Mouse (Mus musculus) adrenal gland, adult (tissue): ENCODE data around the gene Micu1.
"Not testable (repeated sequence)": the region's sequence is repeated elsewhere in the genome, so short reads cannot be mapped to it uniquely, and the experiment has no call there.

Experiments
- DNase-seq, 2 experiments: peaks; one replicate each; pipeline ENCODE4 v3.0.0; 2022 to 2023; ENCODE audit warnings: low spot score in 1 of 2; ENCODE audit not compliant: inconsistent age in 2 of 2

Gene Micu1

DNA sequence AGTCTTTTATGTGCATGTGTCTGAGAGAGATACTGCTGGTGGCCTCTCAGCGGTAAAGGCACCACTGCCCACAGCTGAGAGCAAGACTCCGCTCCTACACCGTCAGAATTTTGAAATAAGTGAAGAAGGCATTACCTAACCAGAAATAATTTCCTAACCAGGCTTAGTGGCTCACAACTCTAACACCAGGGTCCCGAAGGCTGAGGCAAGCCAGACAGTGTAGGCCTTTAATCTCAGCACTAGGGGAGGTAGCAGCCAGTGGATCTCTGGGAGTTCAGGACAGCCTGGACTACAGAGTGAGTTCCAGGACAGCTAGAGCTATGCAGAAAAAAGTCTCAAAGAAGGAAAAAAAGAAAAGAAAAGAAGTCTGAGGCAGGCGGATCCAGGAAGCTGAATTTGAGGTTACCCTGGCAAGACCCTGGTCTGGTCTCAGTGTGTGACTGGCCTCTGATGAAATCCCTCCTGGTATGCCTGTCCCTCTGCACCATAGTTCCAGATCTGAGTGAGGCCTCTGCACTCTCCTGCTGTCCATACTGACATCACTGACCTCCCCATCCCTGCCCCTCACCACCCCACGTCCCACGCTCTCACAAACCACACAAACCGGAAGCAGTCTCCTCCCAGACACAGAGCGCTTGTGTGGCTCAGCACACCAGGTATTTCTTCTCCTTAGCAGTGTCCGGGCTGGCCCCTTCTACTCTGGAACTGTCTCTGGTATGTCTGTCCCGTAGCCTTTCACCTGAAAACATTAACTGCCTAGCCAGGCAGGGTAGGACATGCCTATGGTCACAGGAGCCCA, 146.0 kb downstream of the Micu1 start:
- DNase-seq, result no peak

DNA sequence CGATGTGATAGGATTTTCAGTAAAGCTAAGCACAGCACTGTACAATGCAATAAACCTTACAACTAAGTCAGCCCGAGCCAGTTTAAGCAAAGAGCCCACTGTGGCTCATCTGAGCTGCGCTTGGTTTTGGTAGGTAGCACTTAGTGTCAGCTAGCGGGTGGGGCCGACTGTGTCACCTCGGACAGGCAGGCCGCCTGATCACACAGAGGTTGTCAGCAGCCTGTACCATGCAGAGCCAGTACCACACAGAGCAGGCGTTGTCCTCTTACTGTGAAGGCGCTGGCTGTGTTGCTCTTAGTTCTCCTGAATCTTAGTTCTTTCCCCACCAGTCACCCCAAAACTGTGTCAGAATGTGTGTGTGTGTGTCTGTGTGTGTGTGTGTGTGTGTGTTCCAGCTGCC, 146.7 kb downstream of the Micu1 start:
- DNase-seq, result no peak

GRCm38 (mm10) chr10:59849371-59849770, 147.1 kb downstream of the Micu1 start:
- no peak for DNase-seq

- DNase-seq, result peak in 1 of 2 experiments; percentile 67
These were observed 154.9 kb downstream of the Micu1 start for GRCm38 (mm10) chr10:59857157-59857556.

DNA sequence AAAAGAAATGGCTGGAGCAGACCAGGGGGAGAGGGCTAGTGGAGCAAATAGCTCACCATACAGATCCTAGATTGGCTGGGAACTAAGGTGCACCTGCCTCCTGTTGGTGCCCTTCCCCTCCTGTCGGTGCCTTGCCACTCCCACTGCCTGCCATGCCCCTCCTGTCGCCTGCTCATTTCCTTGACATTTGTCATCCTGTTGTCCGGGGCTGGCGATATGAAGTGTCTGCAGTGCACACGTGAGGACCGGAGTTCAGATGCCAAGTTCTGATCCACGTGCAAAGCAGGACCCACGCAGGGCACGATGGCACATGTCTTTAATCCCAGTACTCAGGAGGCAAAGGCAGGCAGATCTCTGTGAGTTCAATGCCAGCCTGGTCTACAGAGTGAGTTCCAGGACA, 158.4 kb downstream of the Micu1 start:
- DNase-seq, result peak; percentile 51 to 67

DNA sequence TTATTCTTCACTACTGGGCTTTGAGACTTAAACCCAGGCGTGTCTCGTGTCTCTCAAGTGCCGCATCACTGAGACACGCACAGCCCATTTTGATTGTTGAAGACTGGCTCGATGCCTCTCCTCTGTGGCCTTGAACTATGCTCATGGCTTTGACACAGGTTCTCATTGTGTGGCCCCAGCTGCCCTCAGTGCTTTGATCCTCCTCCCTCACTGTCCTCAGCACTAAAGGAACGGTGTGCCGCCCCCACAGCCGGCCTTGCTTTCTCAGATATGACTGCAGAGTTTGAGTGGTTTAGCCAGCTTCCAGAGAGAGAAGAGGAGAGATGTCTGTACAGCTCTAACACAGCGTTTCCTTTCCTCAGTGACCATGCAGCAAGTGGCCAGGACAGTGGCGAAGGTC, 158.9 kb downstream of the Micu1 start:
- DNase-seq, result peak; percentile 56 to 76

DNA sequence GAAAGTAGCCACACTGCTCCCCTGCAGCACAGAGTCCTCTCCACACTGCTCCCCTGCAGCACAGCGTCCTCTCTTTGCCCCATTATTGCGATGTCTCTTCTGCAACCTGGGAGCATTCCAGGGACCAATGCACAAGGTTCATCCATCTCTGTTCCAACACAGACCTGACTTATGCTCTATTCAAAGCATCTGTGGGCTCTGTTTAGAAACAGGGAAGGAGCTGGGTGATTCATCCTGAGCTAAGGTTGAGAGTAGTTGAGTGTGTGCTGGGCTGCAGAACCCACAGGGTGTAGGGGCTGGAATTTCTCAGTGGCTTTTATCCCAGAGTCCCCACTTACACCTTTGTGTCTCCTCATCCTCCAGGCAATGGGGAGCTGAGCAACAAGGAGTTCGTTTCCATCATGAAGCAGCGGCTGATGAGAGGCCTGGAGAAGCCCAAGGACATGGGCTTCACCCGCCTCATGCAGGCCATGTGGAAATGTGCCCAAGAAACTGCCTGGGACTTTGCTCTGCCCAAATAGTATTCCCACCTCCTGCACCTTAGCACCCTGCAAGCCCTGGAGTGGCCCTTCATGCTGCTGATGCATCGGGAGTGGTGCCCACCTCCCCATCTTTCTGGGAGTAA, 160.7 kb downstream of the Micu1 start:
- DNase-seq, result peak in 1 of 2 experiments; percentile 75

DNA sequence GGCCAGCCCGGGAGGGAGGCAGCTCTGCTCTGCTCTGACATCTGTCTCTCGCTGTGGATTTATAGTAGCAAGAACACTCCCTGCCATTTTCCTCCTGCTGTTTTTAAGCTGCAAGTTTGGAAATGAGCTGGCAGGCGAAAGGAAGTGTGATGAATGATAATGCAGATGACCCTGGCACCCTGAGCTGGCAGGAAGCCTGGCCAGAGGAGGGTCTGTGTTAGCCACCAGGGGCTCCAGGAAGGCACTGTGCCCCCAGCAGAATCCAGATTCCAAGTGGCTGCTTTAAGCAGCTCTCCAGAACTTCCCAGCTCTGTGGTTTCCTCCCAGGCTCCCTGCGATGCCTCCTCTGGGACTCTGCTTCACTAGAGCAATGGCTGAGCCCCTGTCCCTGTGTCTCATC, 161.3 kb downstream of the Micu1 start:
- DNase-seq, result peak in 1 of 2 experiments; percentile 43

- DNase-seq, result no peak
These were observed 162.1 kb downstream of the Micu1 start for GRCm38 (mm10) chr10:59864232-59864875.

DNA sequence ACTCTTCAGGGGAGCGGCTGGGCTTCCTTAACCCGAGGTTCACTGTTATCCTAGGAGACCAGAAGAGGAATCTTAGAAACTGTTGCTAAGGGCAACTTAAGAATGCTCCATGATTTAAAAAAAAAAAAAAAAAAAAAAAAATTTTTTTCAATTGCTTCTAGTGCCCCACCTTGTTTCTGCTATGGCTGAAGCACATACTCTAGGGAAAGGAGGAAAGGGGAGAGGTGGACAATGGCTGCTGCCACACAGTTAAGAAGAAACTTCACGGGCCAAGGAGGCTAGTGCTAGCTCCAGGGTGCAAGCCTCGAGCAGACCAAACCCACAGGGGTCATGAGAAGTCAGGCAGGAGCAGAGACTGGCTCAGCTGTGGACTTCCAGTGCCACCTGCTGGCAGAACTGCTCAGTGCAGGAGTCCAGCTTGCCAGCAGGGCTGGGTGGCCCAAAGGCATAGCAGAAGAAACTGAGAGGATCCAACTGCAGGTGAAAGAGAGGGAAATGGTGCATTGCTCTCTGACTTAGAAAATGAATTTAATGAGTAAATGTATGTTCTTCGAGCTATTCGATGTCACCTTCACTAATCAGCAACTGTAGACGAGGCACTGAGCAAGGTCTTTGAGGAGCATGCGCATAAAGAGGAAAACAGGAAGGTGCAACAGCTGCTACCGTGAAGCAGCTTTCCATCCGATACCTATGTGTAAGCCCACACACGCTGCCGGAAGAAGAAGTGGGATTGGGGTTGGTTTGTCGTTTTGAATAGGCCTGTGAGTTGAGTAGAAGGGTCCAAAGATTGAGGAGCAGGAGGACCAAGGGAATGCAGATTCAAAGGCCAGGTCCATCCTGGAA, 162.8 kb downstream of the Micu1 start:
- DNase-seq, result peak; percentile 83 to 95

- no peak for DNase-seq
These were observed 166.0 kb downstream of the Micu1 start for GRCm38 (mm10) chr10:59868266-59868665.

DNA sequence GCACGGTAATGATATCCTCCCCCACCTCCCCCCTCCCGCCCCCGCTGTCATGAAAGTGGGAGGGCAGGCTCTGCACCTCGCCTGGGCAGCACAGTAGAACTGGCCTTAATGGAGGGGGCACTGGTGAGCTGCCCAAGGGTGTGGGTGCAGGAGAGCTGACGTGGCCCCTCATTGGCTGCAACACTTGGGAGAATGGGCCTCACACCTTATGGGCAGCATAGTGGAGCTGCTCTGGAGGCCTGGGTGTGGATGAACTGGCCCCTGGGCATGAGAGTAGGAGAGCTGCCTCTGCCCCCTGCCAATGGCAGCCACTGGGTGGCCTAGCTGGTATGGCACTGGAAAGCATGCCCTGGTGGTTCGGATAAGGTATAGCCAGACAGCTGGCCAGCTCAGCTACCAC, 167.8 kb downstream of the Micu1 start:
- DNase-seq, result no peak

DNA sequence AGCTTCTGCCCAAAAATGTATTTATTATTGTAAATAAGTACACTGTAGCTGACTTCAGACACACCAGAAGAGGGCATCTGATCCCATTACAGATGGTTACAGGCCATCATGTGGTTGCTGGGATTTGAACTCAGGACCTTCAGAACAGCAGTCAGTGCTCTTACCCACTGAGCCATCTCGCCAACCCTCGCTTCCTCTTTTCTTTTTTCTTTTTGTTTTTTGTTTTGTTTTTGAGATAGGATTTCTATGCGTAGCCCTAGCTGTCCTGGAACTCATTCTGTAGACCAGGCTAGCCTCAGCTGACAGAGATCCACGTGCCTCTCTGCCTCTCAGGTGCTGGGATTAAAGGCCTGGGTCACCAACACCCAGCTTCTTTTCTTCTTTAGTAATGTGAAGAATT, 170.4 kb downstream of the Micu1 start:
- not testable (repeated sequence) for DNase-seq

DNA sequence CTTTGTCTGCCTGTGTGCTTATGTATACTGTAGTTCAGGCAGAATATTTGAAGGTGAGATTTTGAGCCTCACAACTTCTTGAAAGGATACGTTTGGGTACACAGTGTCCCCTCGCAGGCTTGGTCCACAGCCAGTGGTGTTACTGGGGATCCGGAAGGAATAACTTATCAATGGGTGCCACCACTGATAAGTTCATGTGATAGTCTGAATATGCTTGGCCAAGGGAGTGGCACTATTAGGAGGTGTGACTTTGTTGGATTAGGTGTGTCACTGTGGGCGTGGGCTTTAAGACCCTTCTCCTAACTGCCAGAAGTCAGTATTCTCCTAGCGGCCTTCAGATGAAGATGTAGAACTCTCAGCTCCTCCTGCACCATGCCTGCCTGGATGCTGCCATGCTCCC, 170.9 kb downstream of the Micu1 start:
- no peak for DNase-seq

DNA sequence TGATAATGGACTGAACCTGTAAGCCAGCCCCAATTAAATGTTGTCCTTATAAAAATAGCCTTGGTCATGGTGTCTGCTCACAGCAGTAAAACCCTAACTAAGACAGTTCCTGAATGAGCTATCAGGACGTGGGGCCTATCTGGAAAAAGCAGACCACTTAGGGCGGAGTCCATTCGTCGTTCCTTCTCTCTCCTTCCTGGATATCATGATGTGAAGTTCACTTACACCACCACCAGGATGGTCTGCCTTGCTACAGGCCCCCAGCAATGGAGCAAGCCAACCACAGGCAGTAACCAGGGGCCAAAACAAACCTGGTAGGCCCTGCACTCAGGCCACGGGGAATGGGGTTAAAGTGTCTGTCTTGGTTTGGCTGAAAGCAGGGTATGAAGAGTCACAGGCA, 171.3 kb downstream of the Micu1 start:
- DNase-seq, result no peak

- no peak for DNase-seq
These were observed 173.1 kb downstream of the Micu1 start for GRCm38 (mm10) chr10:59875396-59875795.

- DNase-seq, result not testable (repeated sequence)
These were observed 174.4 kb downstream of the Micu1 start for GRCm38 (mm10) chr10:59876698-59877097.

GRCm38 (mm10) chr10:59877421-59878117, 175.3 kb downstream of the Micu1 start:
- no peak for DNase-seq

GRCm38 (mm10) chr10:59878823-59879222, 176.5 kb downstream of the Micu1 start:
- no peak for DNase-seq

GRCm38 (mm10) chr10:59879255-59880028, 177.2 kb downstream of the Micu1 start, which contains the start of gene Dnajb12:
TSS of gene Dnajb12 (plus strand) at chr10:59879556.
- DNase-seq, result peak; percentile 95 to 100
